Mouse (Mus musculus) thymus, postnatal 36 days (tissue): ENCODE data around the gene Fcho1.
"Not testable (repeated sequence)": the region's sequence is repeated elsewhere in the genome, so short reads cannot be mapped to it uniquely, and the experiment has no call there.

Experiments
- DNase-seq, 2 experiments: peaks; one replicate each; pipeline ENCODE4 v3.0.0; 2022; ENCODE audit warnings: mixed read lengths in 2 of 2

Gene Fcho1

GRCm38 (mm10) chr8:71717096-71717495 lies 8.4 kb downstream of the Fcho1 start:
- DNase-seq = no peak

- no peak for DNase-seq
Measured at GRCm38 (mm10) chr8:71716561-71717053, 8.9 kb downstream of the Fcho1 start.

- no peak for DNase-seq
Measured at GRCm38 (mm10) chr8:71715531-71715930, 10.0 kb downstream of the Fcho1 start.

GRCm38 (mm10) chr8:71711574-71711973 lies 13.9 kb downstream of the Fcho1 start:
- DNase-seq = no peak

GRCm38 (mm10) chr8:71709800-71710446 lies 15.6 kb downstream of the Fcho1 start:
- DNase-seq = peak; percentile 66 to 77

GRCm38 (mm10) chr8:71709134-71709799 lies 16.2 kb downstream of the Fcho1 start:
- DNase-seq = no peak

GRCm38 (mm10) chr8:71707874-71708273 lies 17.6 kb downstream of the Fcho1 start:
- DNase-seq = peak; percentile 68 to 73

GRCm38 (mm10) chr8:71703400-71703799 lies 22.1 kb downstream of the Fcho1 start:
- DNase-seq = not testable (repeated sequence)

GRCm38 (mm10) chr8:71702923-71703322 lies 22.6 kb downstream of the Fcho1 start:
- DNase-seq = no peak

GRCm38 (mm10) chr8:71702087-71702432 lies 23.5 kb downstream of the Fcho1 start:
- no peak for DNase-seq

- DNase-seq = no peak
Measured at GRCm38 (mm10) chr8:71701414-71702086, 24.0 kb downstream of the Fcho1 start, which contains the start of gene B3gnt3. B3gnt3 (minus strand) TSS chr8:71701789.

- DNase-seq = no peak
Measured at GRCm38 (mm10) chr8:71700493-71701269, 24.8 kb downstream of the Fcho1 start.

GRCm38 (mm10) chr8:71695456-71695855 lies 30.1 kb downstream of the Fcho1 start:
- DNase-seq = not testable (repeated sequence)

- DNase-seq = no peak
Measured at GRCm38 (mm10) chr8:71693166-71694041, 32.1 kb downstream of the Fcho1 start.

GRCm38 (mm10) chr8:71692509-71692908 lies 33.0 kb downstream of the Fcho1 start:
- DNase-seq = peak; percentile 49 to 72

GRCm38 (mm10) chr8:71689028-71689427 lies 36.5 kb downstream of the Fcho1 start, which contains the start of gene Insl3:
Insl3 (plus strand) TSS chr8:71689214.
- DNase-seq = no peak

- DNase-seq = no peak
Measured at GRCm38 (mm10) chr8:71687616-71688015, 37.9 kb downstream of the Fcho1 start.

- DNase-seq = no peak
Measured at GRCm38 (mm10) chr8:71686143-71686734, 39.3 kb downstream of the Fcho1 start.

- no peak for DNase-seq
Measured at GRCm38 (mm10) chr8:71685573-71685972, 39.9 kb downstream of the Fcho1 start.

- no peak for DNase-seq
Measured at GRCm38 (mm10) chr8:71684701-71685100, 40.8 kb downstream of the Fcho1 start.

- no peak for DNase-seq
Measured at GRCm38 (mm10) chr8:71682832-71683231, 42.7 kb downstream of the Fcho1 start.
